Mouse (Mus musculus): ENCODE measurements around the gene Kdm4b.

Kdm4b gene

GRCm38 (mm10) chr17:56348586-56348985 is 22.7 kb downstream of the Kdm4b start:
- no peak for DNase-seq

GRCm38 (mm10) chr17:56350694-56351093 is 24.8 kb downstream of the Kdm4b start:
- peak; percentile 63 to 88 for DNase-seq

- DNase-seq: peak; percentile 57 to 77
Observed at GRCm38 (mm10) chr17:56356921-56357885, 31.3 kb downstream of the Kdm4b start.

GRCm38 (mm10) chr17:56359183-56359725 is 33.4 kb downstream of the Kdm4b start:
- no peak for DNase-seq

- no peak for DNase-seq
Observed at GRCm38 (mm10) chr17:56359864-56360263, 34.0 kb downstream of the Kdm4b start.

GRCm38 (mm10) chr17:56360451-56360850 is 34.6 kb downstream of the Kdm4b start:
- DNase-seq: no peak

- DNase-seq: no peak
Observed at GRCm38 (mm10) chr17:56361542-56361941, 35.7 kb downstream of the Kdm4b start.

- DNase-seq: peak in 1 of 2 experiments; percentile 14
Observed at GRCm38 (mm10) chr17:56365791-56366673, 40.2 kb downstream of the Kdm4b start.

GRCm38 (mm10) chr17:56368291-56368790 is 42.5 kb downstream of the Kdm4b start:
- DNase-seq: no peak

- no peak for DNase-seq
Observed at GRCm38 (mm10) chr17:56370090-56370489, 44.2 kb downstream of the Kdm4b start.

- DNase-seq: no peak
Observed at GRCm38 (mm10) chr17:56371029-56371660, 45.3 kb downstream of the Kdm4b start.

- no peak for DNase-seq
Observed at GRCm38 (mm10) chr17:56372109-56372508, 46.2 kb downstream of the Kdm4b start.

- DNase-seq: peak in 1 of 2 experiments; percentile 33
Observed at GRCm38 (mm10) chr17:56373136-56374034, 47.5 kb downstream of the Kdm4b start.

- DNase-seq: peak in 1 of 2 experiments; percentile 39
Observed at GRCm38 (mm10) chr17:56374851-56375250, 49.0 kb downstream of the Kdm4b start.

- DNase-seq: no peak
Observed at GRCm38 (mm10) chr17:56379281-56379834, 53.5 kb downstream of the Kdm4b start.

GRCm38 (mm10) chr17:56380286-56380685 is 54.4 kb downstream of the Kdm4b start:
- DNase-seq: no peak

- no peak for DNase-seq
Observed at GRCm38 (mm10) chr17:56381183-56381582, 55.3 kb downstream of the Kdm4b start.

- DNase-seq: no peak
Observed at GRCm38 (mm10) chr17:56382997-56383396, 57.1 kb downstream of the Kdm4b start.

- no peak for DNase-seq
Observed at GRCm38 (mm10) chr17:56384903-56385302, 59.0 kb downstream of the Kdm4b start.

- DNase-seq: no peak
Observed at GRCm38 (mm10) chr17:56387612-56388011, 61.8 kb downstream of the Kdm4b start.

- no peak for DNase-seq
Observed at GRCm38 (mm10) chr17:56393238-56393637, 67.4 kb downstream of the Kdm4b start.
